ENCODE assay signal across 8 mouse cellular contexts in the genomic region with DNA sequence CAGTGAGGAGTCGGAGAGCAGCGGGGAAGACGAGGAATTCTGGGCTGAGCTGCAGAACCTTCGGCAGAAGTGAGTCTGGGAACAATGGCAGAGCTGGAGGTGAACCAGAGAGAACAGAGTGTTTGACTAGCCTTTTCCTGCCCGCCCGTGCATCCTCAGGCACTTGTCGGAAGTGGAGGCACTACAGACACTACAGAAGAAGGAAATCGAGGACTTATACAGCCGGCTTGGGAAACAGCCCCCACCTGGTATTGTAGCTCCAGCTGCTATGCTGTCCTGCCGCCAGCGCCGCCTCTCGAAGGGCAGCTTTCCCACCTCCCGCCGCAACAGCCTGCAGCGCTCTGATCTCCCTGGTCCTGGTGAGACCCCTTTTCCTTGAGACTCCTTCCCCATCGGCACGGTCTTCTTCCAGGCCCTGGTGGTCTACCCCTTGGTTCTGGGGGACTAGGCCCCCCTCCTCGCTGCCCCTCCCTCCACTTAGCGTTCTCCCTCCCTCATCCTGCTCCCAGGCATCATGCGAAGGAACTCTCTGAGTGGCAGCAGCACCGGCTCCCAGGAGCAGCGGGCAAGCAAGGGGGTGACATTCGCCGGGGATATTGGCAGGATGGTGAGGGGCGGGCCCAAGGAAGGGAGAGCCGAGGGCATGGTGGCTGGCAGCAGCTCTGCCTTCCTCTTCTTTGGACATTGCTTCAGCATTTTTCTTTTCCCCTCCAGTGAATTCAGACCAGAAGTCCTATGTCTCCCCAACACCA. TPM values are rescaled to one million over a fixed set of nuclear protein-coding genes. Genes with fewer than 3 reads are reported as not detected.
DNase-seq lines count a peak whose midpoint lies in the region; ATAC-seq and TF ChIP-seq lines count a peak whose summit lies in the region.

No protein-coding gene starts in this region.

- no peak overlapping the region for H3ac ChIP-seq in myocyte (ENCODE audit: control insufficient read depth, insufficient read length)

- TF ChIP-seq CTCF in kidney, adult 2 months (conservative IDR thresholded peaks at IDR 0.05; ENCODE audit: insufficient read depth, insufficient read length, low read depth, low read length): no peak
- TF ChIP-seq CTCF in hindbrain, postnatal 0 days (IDR thresholded peaks at IDR 0.05; ENCODE audit: low read depth): no peak

- H3K79me2 ChIP-seq in myocyte (ENCODE audit: control insufficient read depth, insufficient read depth): no peaks in the 10 kb centered on the region

- WGBS in kidney, adult 2 months: 44% methylated on average over 27 of the region's 27 CpGs
- 40% methylated on average over 27 of the region's 27 CpGs for WGBS in embryonic facial prominence, embryonic 11.5 days
- 27% methylated on average over 27 of the region's 27 CpGs for WGBS in hindbrain, postnatal 0 days

- no peak overlapping the region; the same call in 1 of the 2 replicates for H3K4me2 ChIP-seq in embryonic facial prominence, embryonic 11.5 days (ENCODE audit: low read depth, low read length)
- H3K4me2 ChIP-seq in hindbrain, postnatal 0 days (ENCODE audit: low read depth, low read length): peak overlapping the region; percentile 8
- no peak overlapping the region for H3K4me2 ChIP-seq in myocyte (ENCODE audit: low read depth)

- H3K9ac ChIP-seq in embryonic facial prominence, embryonic 11.5 days (replicated peaks; ENCODE audit: low read length): peak overlapping the region; percentile 22
- H3K9ac ChIP-seq in hindbrain, postnatal 0 days (replicated peaks; ENCODE audit: low read length): no peak overlapping the region; the same call in 1 of the 2 replicates

- DNase-seq in kidney, adult 2 months: peak; percentile 54
- DNase-seq in kidney, adult 11 months: no peak
- no peak for DNase-seq in embryonic facial prominence, embryonic 11.5 days (ENCODE audit: low spot score)
- no peak for DNase-seq in hindbrain, postnatal 0 days (ENCODE audit: low spot score)
- no peak for DNase-seq in layer of hippocampus, adult 18-20 months (ENCODE audit: low spot score in 2 of 2)
- no peak for DNase-seq in c-Kit-positive CD71-positive TER-119-positive erythroid progenitor cells, embryonic 14.5 days (ENCODE audit: low spot score)

- no peak for ATAC-seq in embryonic facial prominence, embryonic 11.5 days (replicated peaks; ENCODE audit: insufficient number of reproducible peaks, low FRiP score, low TSS enrichment, low read depth)
- no peak for ATAC-seq in hindbrain, postnatal 0 days
- ATAC-seq in inflammation-experienced regulatory T-cells, adult 6 months: no peak

- H3K27ac ChIP-seq in kidney, adult 2 months (ENCODE audit: insufficient read depth, low read depth, low read length): peak overlapping the region; percentile 89
- no peak overlapping the region for H3K27ac ChIP-seq in embryonic facial prominence, embryonic 11.5 days (replicated peaks; ENCODE audit: low read depth, low read length)
- H3K27ac ChIP-seq in hindbrain, postnatal 0 days: no peak overlapping the region

- no peak for TF ChIP-seq POLR2A in kidney, adult 2 months (IDR thresholded peaks at IDR 0.05; ENCODE audit: low read depth, low read length)
- TF ChIP-seq POLR2A in myocyte (IDR thresholded peaks at IDR 0.05; ENCODE audit: insufficient read length, low read depth): no peak

- no peak overlapping the region for H3K4me3 ChIP-seq in kidney, adult 2 months (ENCODE audit: insufficient read depth, low read depth, low read length)
- no peak overlapping the region for H3K4me3 ChIP-seq in embryonic facial prominence, embryonic 11.5 days (ENCODE audit: low read depth, low read length)
- no peak overlapping the region for H3K4me3 ChIP-seq in hindbrain, postnatal 0 days (ENCODE audit: low read length)
- peak overlapping the region; percentile 57 for H3K4me3 ChIP-seq in myocyte

- no peaks in the 10 kb centered on the region for H3K9me3 ChIP-seq in embryonic facial prominence, embryonic 11.5 days (replicated peaks; ENCODE audit: control insufficient read depth, low read length)
- no peaks in the 10 kb centered on the region for H3K9me3 ChIP-seq in hindbrain, postnatal 0 days (ENCODE audit: low read length)

- H3K36me3 ChIP-seq in kidney, adult 2 months (ENCODE audit: control insufficient read depth, insufficient read depth, low read length): no peaks in the 10 kb centered on the region; the same call in 1 of the 2 replicates
- no peaks in the 10 kb centered on the region for H3K36me3 ChIP-seq in embryonic facial prominence, embryonic 11.5 days (replicated peaks; ENCODE audit: control insufficient read depth, insufficient read depth, low read depth, low read length)
- H3K36me3 ChIP-seq in hindbrain, postnatal 0 days (ENCODE audit: insufficient read depth, low read length): no peaks in the 10 kb centered on the region
- H3K36me3 ChIP-seq in myocyte (ENCODE audit: control insufficient read depth, insufficient read depth): no peaks in the 10 kb centered on the region

- peaks cover 25% of the 10 kb centered on the region for H3K4me1 ChIP-seq in kidney, adult 2 months (ENCODE audit: control insufficient read depth, insufficient read depth, low read length)
- peaks cover 4% of the 10 kb centered on the region; the same call in 1 of the 2 replicates for H3K4me1 ChIP-seq in embryonic facial prominence, embryonic 11.5 days (ENCODE audit: control insufficient read depth, insufficient read depth, low read length)
- peaks cover 18% of the 10 kb centered on the region for H3K4me1 ChIP-seq in hindbrain, postnatal 0 days (ENCODE audit: insufficient read depth, low read length)

- H3K27me3 ChIP-seq in kidney, adult 2 months (replicated peaks; ENCODE audit: control insufficient read depth, insufficient read depth, low read length): no peaks in the 10 kb centered on the region
- no peaks in the 10 kb centered on the region for H3K27me3 ChIP-seq in embryonic facial prominence, embryonic 11.5 days (ENCODE audit: control insufficient read depth, insufficient read depth, low read length)
- H3K27me3 ChIP-seq in hindbrain, postnatal 0 days (ENCODE audit: insufficient read depth, low read length): no peaks in the 10 kb centered on the region
- H3K27me3 ChIP-seq in myocyte (ENCODE audit: control insufficient read depth, insufficient read depth, insufficient read length): peaks cover 2% of the 10 kb centered on the region

TF ChIP-seq in myocyte, 11 proteins besides CTCF, POLR2A, EP300 and RAD21 (continues in another document):
- TF ChIP-seq TCF12 (IDR thresholded peaks at IDR 0.05; ENCODE audit: insufficient read depth, poor library complexity, severe bottlenecking) (no peak), MYOG (IDR thresholded peaks at IDR 0.05; ENCODE audit: control insufficient read depth in 1 of 3, insufficient read depth in 1 of 3, insufficient read length in 2 of 3, low read depth in 2 of 3) (no peak), MYOD1 (IDR thresholded peaks at IDR 0.05; ENCODE audit: control insufficient read depth in 1 of 3, insufficient read length in 2 of 3, low read depth in 2 of 3) (no peak), POLR2AphosphoS2 (IDR thresholded peaks at IDR 0.05; ENCODE audit: insufficient read length, low read depth) (no peak)

RNA-seq across cellular contexts. Expression of a gene that starts 2.3 kb away (rescaled TPM):
- 1.3 and 1.6 TPM in 2 replicates for polyA plus RNA-seq in kidney, adult 2 months (2012; rRNA removed)
- 1.6 and 1.8 TPM in 2 replicates for polyA plus RNA-seq in embryonic facial prominence, embryonic 11.5 days (2014; fragmentation: Nextera tagmentation; extraction: Ambion mirVana)
- 0.10 TPM in 1 of 2 replicates, not detected in the other for total RNA-seq in hindbrain, postnatal 0 days (2014; rRNA removed)
- polyA plus RNA-seq in hindbrain, postnatal 0 days (2015; fragmentation: Nextera tagmentation; extraction: Ambion mirVana): 0.66 and 0.89 TPM in 2 replicates
- polyA plus RNA-seq in myocyte (2012; fragmentation: generic; extraction: Trizol): 0.07 TPM
- under 1 TPM; 0.30 to 0.47 TPM for total RNA-seq in layer of hippocampus, adult 18-20 months (2021)
- polyA plus RNA-seq in inflammation-experienced regulatory T-cells, adult 6 months (2017; shearing (Covaris generic)): 1 to 10 TPM in 1 of 3 experiments, under 1 TPM in 2; 0.63 to 1.2 (median 0.71) TPM

RNA-seq across cellular contexts. Expression of a gene that starts 2.4 kb away (rescaled TPM):
- polyA plus RNA-seq in kidney, adult 2 months (2012; rRNA removed): 540 and 572 TPM in 2 replicates
- polyA plus RNA-seq in embryonic facial prominence, embryonic 11.5 days (2014; fragmentation: Nextera tagmentation; extraction: Ambion mirVana): 193 and 212 TPM in 2 replicates
- total RNA-seq in hindbrain, postnatal 0 days (2014; rRNA removed): 146 and 154 TPM in 2 replicates
- 214 and 225 TPM in 2 replicates for polyA plus RNA-seq in hindbrain, postnatal 0 days (2015; fragmentation: Nextera tagmentation; extraction: Ambion mirVana)
- 155 TPM for polyA plus RNA-seq in myocyte (2012; fragmentation: generic; extraction: Trizol)
- 100 to 1,000 TPM; 102 to 103 TPM for total RNA-seq in layer of hippocampus, adult 18-20 months (2021)
- 100 to 1,000 TPM; 129 to 132 (median 131) TPM for polyA plus RNA-seq in inflammation-experienced regulatory T-cells, adult 6 months (2017; shearing (Covaris generic))

RNA-seq across cellular contexts. Expression of a gene that starts 16.1 kb away (rescaled TPM):
- 134 and 160 TPM in 2 replicates for polyA plus RNA-seq in kidney, adult 2 months (2012; rRNA removed)
- polyA plus RNA-seq in embryonic facial prominence, embryonic 11.5 days (2014; fragmentation: Nextera tagmentation; extraction: Ambion mirVana): 2.4 and 3.5 TPM in 2 replicates
- total RNA-seq in hindbrain, postnatal 0 days (2014; rRNA removed): 1.5 and 2.5 TPM in 2 replicates
- 6.5 and 8.0 TPM in 2 replicates for polyA plus RNA-seq in hindbrain, postnatal 0 days (2015; fragmentation: Nextera tagmentation; extraction: Ambion mirVana)
- 0.19 TPM for polyA plus RNA-seq in myocyte (2012; fragmentation: generic; extraction: Trizol)
- 10 to 100 TPM in 1 of 2 experiments, 1 to 10 TPM in 1; 9.8 to 10.4 TPM for total RNA-seq in layer of hippocampus, adult 18-20 months (2021)
- 1 to 10 TPM in 1 of 3 experiments, under 1 TPM in 1, not detected in 1; 0.75 to 2.9 TPM for polyA plus RNA-seq in inflammation-experienced regulatory T-cells, adult 6 months (2017; shearing (Covaris generic))

RNA-seq across cellular contexts. Expression of a gene that starts 23.0 kb away (rescaled TPM):
- polyA plus RNA-seq in kidney, adult 2 months (2012; rRNA removed): 112 and 116 TPM in 2 replicates
- polyA plus RNA-seq in embryonic facial prominence, embryonic 11.5 days (2014; fragmentation: Nextera tagmentation; extraction: Ambion mirVana): 114 and 117 TPM in 2 replicates
- total RNA-seq in hindbrain, postnatal 0 days (2014; rRNA removed): 66.1 and 82.1 TPM in 2 replicates
- 134 and 137 TPM in 2 replicates for polyA plus RNA-seq in hindbrain, postnatal 0 days (2015; fragmentation: Nextera tagmentation; extraction: Ambion mirVana)
- 141 TPM for polyA plus RNA-seq in myocyte (2012; fragmentation: generic; extraction: Trizol)
- 10 to 100 TPM; 61.8 to 65.6 TPM for total RNA-seq in layer of hippocampus, adult 18-20 months (2021)
- polyA plus RNA-seq in inflammation-experienced regulatory T-cells, adult 6 months (2017; shearing (Covaris generic)): 100 to 1,000 TPM; 134 to 144 (median 138) TPM

RNA-seq across cellular contexts. Expression of a gene that starts 25.6 kb away (rescaled TPM):
- 61.9 and 89.5 TPM in 2 replicates for polyA plus RNA-seq in kidney, adult 2 months (2012; rRNA removed)
- 158 and 160 TPM in 2 replicates for polyA plus RNA-seq in embryonic facial prominence, embryonic 11.5 days (2014; fragmentation: Nextera tagmentation; extraction: Ambion mirVana)
- total RNA-seq in hindbrain, postnatal 0 days (2014; rRNA removed): 71.1 and 95.3 TPM in 2 replicates
- 140 and 145 TPM in 2 replicates for polyA plus RNA-seq in hindbrain, postnatal 0 days (2015; fragmentation: Nextera tagmentation; extraction: Ambion mirVana)
- polyA plus RNA-seq in myocyte (2012; fragmentation: generic; extraction: Trizol): 134 TPM
- 100 to 1,000 TPM; 211 to 217 TPM for total RNA-seq in layer of hippocampus, adult 18-20 months (2021)
- 10 to 100 TPM; 62.1 to 87.3 (median 74.1) TPM for polyA plus RNA-seq in inflammation-experienced regulatory T-cells, adult 6 months (2017; shearing (Covaris generic))

Comparison
In these comparisons a context has a peak if more than half of its experiments do, and no peak if none do; other contexts are left out.
1. RNA of a gene that starts 16.1 kb away (polyA plus RNA-seq): 134 to 160 TPM in kidney, adult 2 months; 6.5 to 8.0 TPM in hindbrain, postnatal 0 days, 2.4 to 3.5 TPM in embryonic facial prominence, embryonic 11.5 days, 0.75 to 2.9 TPM in inflammation-experienced regulatory T-cells, adult 6 months and 0.19 TPM in myocyte (single experiment); every median in the first group is over 10 times any median in the second.